ENCODE assay signal across 26 mouse cellular contexts in genomic region chr1:191282319-191282718, GRCm38 (mm10). TPM values are rescaled to one million over a fixed set of nuclear protein-coding genes. Genes with fewer than 3 reads are reported as not detected.
DNase-seq lines count a peak whose midpoint lies in the region; ATAC-seq and TF ChIP-seq lines count a peak whose summit lies in the region.
"Had no signal": no experiment of that assay in that cellular context is flagged by ENCODE, and none has a peak within 500 bp of the region (broad histone marks: within the 10 kb centered on the region; RNA-seq: fewer than 3 reads in every experiment).

No protein-coding gene starts in this region.

- no peak overlapping the region for H3K9ac ChIP-seq in intestine, embryonic 15.5 days
- H3K9ac ChIP-seq in intestine, embryonic 16.5 days (ENCODE audit: low read depth, low read length): no peak overlapping the region
- no peak overlapping the region for H3K9ac ChIP-seq in lung, postnatal 0 days (replicated peaks; ENCODE audit: low read depth)
- H3K9ac ChIP-seq: embryonic facial prominence, embryonic 12.5 days; hindbrain, embryonic 15.5 days; midbrain, embryonic 15.5 days; neural tube, embryonic 15.5 days; stomach, embryonic 15.5 days had no signal

- no peak for DNase-seq in lung, postnatal 0 days (ENCODE audit: low spot score)
- DNase-seq in lung, postnatal 25 days (ENCODE audit: low spot score): no peak
- DNase-seq in G1E (ENCODE audit: low spot score): no peak
- peak; percentile 31 for DNase-seq in splenic B cell, adult 2 months (ENCODE audit: low read depth, low spot score)
- DNase-seq in adrenal gland, postnatal 10 days: no peak
- no peak for DNase-seq in left cerebral cortex, adult 9 months (ENCODE audit: low spot score in 2 of 2)
- DNase-seq: adrenal gland, adult 2 months; cerebellum, adult 18-20 months; cerebellum, postnatal 14 days; heart, postnatal 4 days; kidney, adult 18-20 months; kidney, postnatal 10 days; lung, postnatal 36 days; right cerebral cortex, adult 18-20 months; right cerebral cortex, postnatal 4 days; thymus, adult 18-20 months; thymus, postnatal 36 days had no signal

- 0 out of 2 replicates have a peak, but pooled peaks cover 6% of the 10 kb centered on the region for H3K4me1 ChIP-seq in intestine, embryonic 15.5 days (replicated peaks)
- peaks cover 13% of the 10 kb centered on the region; the same call in 1 of the 2 replicates for H3K4me1 ChIP-seq in intestine, embryonic 16.5 days (ENCODE audit: control insufficient read depth, insufficient read depth, low read length)
- no peaks in the 10 kb centered on the region; the same call in 1 of the 2 replicates for H3K4me1 ChIP-seq in lung, postnatal 0 days (ENCODE audit: insufficient read depth, low read depth, low read length)
- 0 out of 2 replicates have a peak, but pooled peaks cover 2% of the 10 kb centered on the region for H3K4me1 ChIP-seq in G1E (ENCODE audit: insufficient read depth, low read depth, low read length)
- H3K4me1 ChIP-seq: embryonic facial prominence, embryonic 12.5 days; hindbrain, embryonic 15.5 days; midbrain, embryonic 15.5 days; neural tube, embryonic 15.5 days had no signal

- no peaks in the 10 kb centered on the region for H3K27me3 ChIP-seq in intestine, embryonic 15.5 days (replicated peaks)
- H3K27me3 ChIP-seq in intestine, embryonic 16.5 days (replicated peaks; ENCODE audit: control insufficient read depth, insufficient read depth, low read length): no peaks in the 10 kb centered on the region
- H3K27me3 ChIP-seq in lung, postnatal 0 days (replicated peaks; ENCODE audit: insufficient read depth, low read length): no peaks in the 10 kb centered on the region
- H3K27me3 ChIP-seq in G1E (ENCODE audit: insufficient read depth, low read length): peaks cover 40% of the 10 kb centered on the region
- no peaks in the 10 kb centered on the region for H3K27me3 ChIP-seq in splenic B cell, adult 2 months (ENCODE audit: control insufficient read depth, insufficient read depth, low read length, poor library complexity, severe bottlenecking)
- H3K27me3 ChIP-seq: embryonic facial prominence, embryonic 12.5 days; hindbrain, embryonic 15.5 days; midbrain, embryonic 15.5 days; neural tube, embryonic 15.5 days; stomach, embryonic 15.5 days had no signal

- H3K36me3 ChIP-seq in intestine, embryonic 15.5 days: no peaks in the 10 kb centered on the region
- no peaks in the 10 kb centered on the region for H3K36me3 ChIP-seq in intestine, embryonic 16.5 days (ENCODE audit: control insufficient read depth, insufficient read depth, low read length)
- H3K36me3 ChIP-seq in lung, postnatal 0 days (ENCODE audit: insufficient read depth, low read length): no peaks in the 10 kb centered on the region
- H3K36me3 ChIP-seq in G1E (replicated peaks): no peaks in the 10 kb centered on the region
- no peaks in the 10 kb centered on the region for H3K36me3 ChIP-seq in splenic B cell, adult 2 months (ENCODE audit: control insufficient read depth, insufficient read depth, low read length, poor library complexity, severe bottlenecking)
- H3K36me3 ChIP-seq: embryonic facial prominence, embryonic 12.5 days; heart, embryonic 10.5 days; hindbrain, embryonic 15.5 days; midbrain, embryonic 15.5 days; neural tube, embryonic 15.5 days; stomach, embryonic 15.5 days had no signal

- 92% methylated on average over 1 of the region's 1 CpGs for WGBS in intestine, embryonic 15.5 days
- whole genome bisulfite sequencing in intestine, embryonic 16.5 days: 91% methylated on average over 1 of the region's 1 CpGs
- WGBS in lung, postnatal 0 days: 64% methylated on average over 1 of the region's 1 CpGs

- no peak for ATAC-seq in intestine, embryonic 15.5 days
- ATAC-seq in intestine, embryonic 16.5 days: no peak
- no peak for ATAC-seq in lung, postnatal 0 days
- no peak for ATAC-seq in G1E (ENCODE audit: extremely low read depth, insufficient number of reproducible peaks, low FRiP score, poor library complexity, severe bottlenecking)
- ATAC-seq: midbrain, embryonic 15.5 days had no signal

- 0 out of 2 replicates have a peak overlapping the region, but pooled peaks have one; percentile 81 for H3K27ac ChIP-seq in intestine, embryonic 15.5 days
- H3K27ac ChIP-seq in intestine, embryonic 16.5 days (ENCODE audit: low read length): no peak overlapping the region
- H3K27ac ChIP-seq in lung, postnatal 0 days (ENCODE audit: low read length): no peak overlapping the region
- H3K27ac ChIP-seq: embryonic facial prominence, embryonic 12.5 days; heart, embryonic 10.5 days; hindbrain, embryonic 15.5 days; midbrain, embryonic 15.5 days; neural tube, embryonic 15.5 days had no signal

- H3K9me3 ChIP-seq in intestine, embryonic 15.5 days: no peaks in the 10 kb centered on the region
- no peaks in the 10 kb centered on the region for H3K9me3 ChIP-seq in intestine, embryonic 16.5 days (ENCODE audit: control insufficient read depth, low read length)
- H3K9me3 ChIP-seq in lung, postnatal 0 days (ENCODE audit: low read length): no peaks in the 10 kb centered on the region
- H3K9me3 ChIP-seq in G1E (replicated peaks): no peaks in the 10 kb centered on the region
- H3K9me3 ChIP-seq: embryonic facial prominence, embryonic 12.5 days; heart, embryonic 10.5 days; hindbrain, embryonic 15.5 days; midbrain, embryonic 15.5 days; neural tube, embryonic 15.5 days; stomach, embryonic 15.5 days had no signal

- H3K4me2 ChIP-seq in intestine, embryonic 15.5 days (replicated peaks): no peak overlapping the region
- no peak overlapping the region for H3K4me2 ChIP-seq in intestine, embryonic 16.5 days (ENCODE audit: low read depth, low read length)
- no peak overlapping the region for H3K4me2 ChIP-seq in lung, postnatal 0 days (replicated peaks; ENCODE audit: low read depth, low read length)
- H3K4me2 ChIP-seq: embryonic facial prominence, embryonic 12.5 days; hindbrain, embryonic 15.5 days; midbrain, embryonic 15.5 days; neural tube, embryonic 15.5 days; stomach, embryonic 15.5 days had no signal

- TF ChIP-seq EP300 in lung, postnatal 0 days (IDR thresholded peaks at IDR 0.05): no peak

- H3K4me3 ChIP-seq in intestine, embryonic 15.5 days (replicated peaks): no peak overlapping the region
- no peak overlapping the region for H3K4me3 ChIP-seq in intestine, embryonic 16.5 days (ENCODE audit: low read length)
- H3K4me3 ChIP-seq in lung, postnatal 0 days (ENCODE audit: low read depth, low read length): no peak overlapping the region
- no peak overlapping the region for H3K4me3 ChIP-seq in G1E (ENCODE audit: low read depth, low read length)
- H3K4me3 ChIP-seq: embryonic facial prominence, embryonic 12.5 days; heart, embryonic 10.5 days; hindbrain, embryonic 15.5 days; megakaryocyte, embryonic 14.5 days; midbrain, embryonic 15.5 days; neural tube, embryonic 15.5 days; stomach, embryonic 15.5 days had no signal

- peak; percentile 40 for TF ChIP-seq CTCF in lung, postnatal 0 days (IDR thresholded peaks at IDR 0.05)
- TF ChIP-seq CTCF in G1E (IDR thresholded peaks at IDR 0.05; ENCODE audit: low read depth, low read length): 0 out of 2 replicates have a peak, but pooled peaks have one; percentile 10

RNA-seq across cellular contexts. Expression of gene Nenf, which starts 35.7 kb away (rescaled TPM):
- polyA plus RNA-seq in intestine, embryonic 15.5 days (2015; fragmentation: Nextera tagmentation; extraction: Ambion mirVana): 91.3 and 94.3 TPM in 2 replicates
- polyA plus RNA-seq in intestine, embryonic 16.5 days (2015; fragmentation: Nextera tagmentation; extraction: Ambion mirVana): 83.3 and 88.7 TPM in 2 replicates
- 149 and 177 TPM in 2 replicates for polyA plus RNA-seq in lung, postnatal 0 days (2015; fragmentation: Nextera tagmentation; extraction: Ambion mirVana)
- total RNA-seq in G1E (2014; fragmentation: Nextera tagmentation) (50.9 and 65.1 TPM in 2 replicates), G1E (2017) (24.7 and 34.0 TPM in 2 replicates)
- 52.0 and 60.8 TPM in 2 replicates for polyA plus RNA-seq in G1E (2012)
- total RNA-seq in adrenal gland, postnatal 10 days (2021): 10 to 100 TPM; 97.5 to 97.6 TPM

RNA-seq across cellular contexts. Expression of gene Tmem206, which starts 43.4 kb away (rescaled TPM):
- polyA plus RNA-seq in intestine, embryonic 15.5 days (2015; fragmentation: Nextera tagmentation; extraction: Ambion mirVana): 16.4 and 16.9 TPM in 2 replicates
- polyA plus RNA-seq in intestine, embryonic 16.5 days (2015; fragmentation: Nextera tagmentation; extraction: Ambion mirVana): 18.2 and 19.3 TPM in 2 replicates
- 13.1 and 14.7 TPM in 2 replicates for polyA plus RNA-seq in lung, postnatal 0 days (2015; fragmentation: Nextera tagmentation; extraction: Ambion mirVana)
- 18.8 and 22.6 TPM in 2 replicates for total RNA-seq in G1E (2014; fragmentation: Nextera tagmentation)
- 8.0 and 9.2 TPM in 2 replicates for total RNA-seq in G1E (2017)
- polyA plus RNA-seq in G1E (2012): 3.4 and 3.7 TPM in 2 replicates
- 1 to 10 TPM; 5.8 to 6.7 TPM for total RNA-seq in adrenal gland, postnatal 10 days (2021)
